Mouse (Mus musculus) MEL (cell line): ENCODE measurements around the gene Arhgap23. TPM values are rescaled to one million over a fixed set of nuclear protein-coding genes. Genes with fewer than 3 reads are reported as not detected.

Source experiments
- DNase-seq: peaks from one replicate; pipeline ENCODE4 v3.0.0; 2011; ENCODE audit warnings: low read depth, low spot score
- H3K27ac ChIP-seq: 2 replicates; pipeline ENCODE4 v1.5.1; 2012; ENCODE audit warnings: low read depth, mild to moderate bottlenecking, control low read depth, low read length, moderate library complexity; ENCODE audit not compliant: control insufficient read depth
- H3K27me3 ChIP-seq, 2 experiments: fragments of 150-350 bp in 1 of 2; sonication (generic) in 1 of 2; 2 replicates each; pipeline ENCODE4 v1.6.1; 2012; ENCODE audit warnings: low read length in 2 of 2, mild to moderate bottlenecking in 2 of 2, improper control_type of control experiment in 1 of 2, moderate library complexity in 1 of 2; ENCODE audit not compliant: insufficient read depth in 2 of 2, control insufficient read depth in 1 of 2
- H3K36me3 ChIP-seq, 2 experiments: 2 replicates each; pipeline ENCODE4 v1.6.1; 2012 to 2014; ENCODE audit warnings: low read length in 2 of 2, improper control_type of control experiment in 1 of 2, inconsistent platforms in 1 of 2, mild to moderate bottlenecking in 1 of 2; ENCODE audit not compliant: insufficient read depth in 2 of 2, control insufficient read depth in 1 of 2
- H3K4me1 ChIP-seq, 2 experiments: fragments of 150-350 bp in 1 of 2; sonication (generic) in 1 of 2; 2 replicates each; pipeline ENCODE4 v1.6.1; 2012; ENCODE audit warnings: low read length in 2 of 2, improper control_type of control experiment in 1 of 2, mild to moderate bottlenecking in 1 of 2; ENCODE audit not compliant: insufficient read depth in 2 of 2, control insufficient read depth in 1 of 2
- H3K4me3 ChIP-seq, 2 experiments: fragments of 150-350 bp in 1 of 2; sonication (generic) in 1 of 2; 2 replicates each; pipeline ENCODE4 v1.5.1; 2012; ENCODE audit warnings: low read depth in 2 of 2, low read length in 2 of 2, mild to moderate bottlenecking in 2 of 2, moderate library complexity in 2 of 2, control low read depth in 1 of 2, improper control_type of control experiment in 1 of 2; ENCODE audit not compliant: control insufficient read depth in 1 of 2, insufficient read depth in 1 of 2
- H3K79me2 ChIP-seq: 2 replicates; pipeline ENCODE4 v1.6.1; 2012; ENCODE audit warnings: mild to moderate bottlenecking, low read length, moderate library complexity; ENCODE audit not compliant: control insufficient read depth, poor library complexity, insufficient read depth
- H3K9ac ChIP-seq: 2 replicates; pipeline ENCODE4 v1.6.1; 2012; ENCODE audit warnings: low read depth, mild to moderate bottlenecking, control low read depth, low read length, moderate library complexity; ENCODE audit not compliant: control insufficient read depth, poor library complexity, severe bottlenecking
- H3K9me3 ChIP-seq: fragments of 150-350 bp; sonication (generic); replicated peaks from 2 replicates; pipeline ENCODE4 v1.6.1; 2012; ENCODE audit warnings: mild to moderate bottlenecking, low read length, improper control_type of control experiment, moderate library complexity; ENCODE audit not compliant: insufficient read depth
- BHLHE40 ChIP-seq: IDR thresholded peaks from 2 replicates; pipeline ENCODE4 v1.6.1; 2012; ENCODE audit warnings: low read depth, mild to moderate bottlenecking, inconsistent platforms, low read length, improper control_type of control experiment, borderline replicate concordance
- CHD1 ChIP-seq: IDR thresholded peaks from 2 replicates; pipeline ENCODE4 v1.6.1; 2012; ENCODE audit warnings: low read depth, mild to moderate bottlenecking, inconsistent platforms, low read length, improper control_type of control experiment
- CHD2 ChIP-seq: IDR thresholded peaks from 2 replicates; pipeline ENCODE4 v1.6.1; 2011; ENCODE audit warnings: low read length, improper control_type of control experiment
- CTCF ChIP-seq, 3 experiments: IDR thresholded peaks in 2 of 3; conservative IDR thresholded peaks in 1 of 3; 2 replicates each; pipeline ENCODE4 v1.5.1; 2011 to 2012; ENCODE audit warnings: low read length in 3 of 3, low read depth in 2 of 3, mild to moderate bottlenecking in 2 of 3, improper control_type of control experiment in 1 of 3, inconsistent platforms in 1 of 3, mixed read lengths in 1 of 3, moderate library complexity in 1 of 3; ENCODE audit not compliant: control insufficient read depth in 1 of 3, insufficient read depth in 1 of 3, poor library complexity in 1 of 3, severe bottlenecking in 1 of 3
- E2F4 ChIP-seq: IDR thresholded peaks from 2 replicates; pipeline ENCODE4 v1.6.1; 2011; ENCODE audit warnings: low read depth, low read length, improper control_type of control experiment, borderline replicate concordance
- ELF1 ChIP-seq: IDR thresholded peaks from 2 replicates; pipeline ENCODE4 v1.6.1; 2014; ENCODE audit warnings: low read depth, mild to moderate bottlenecking, inconsistent platforms, low read length, improper control_type of control experiment, moderate library complexity
- EP300 ChIP-seq, 2 experiments: IDR thresholded peaks; 2 replicates each; pipeline ENCODE4 v1.6.1; 2011; ENCODE audit warnings: improper control_type of control experiment in 2 of 2, low read length in 2 of 2, low read depth in 1 of 2, mild to moderate bottlenecking in 1 of 2
- ETS1 ChIP-seq: IDR thresholded peaks from 2 replicates; pipeline ENCODE4 v1.6.1; 2012; ENCODE audit warnings: low read depth, mild to moderate bottlenecking, inconsistent platforms, low read length, improper control_type of control experiment, moderate library complexity
- GATA1 ChIP-seq: IDR thresholded peaks from 2 replicates; pipeline ENCODE4 v1.6.1; 2011; ENCODE audit warnings: low read depth, low read length, improper control_type of control experiment
- HCFC1 ChIP-seq: IDR thresholded peaks from 2 replicates; pipeline ENCODE4 v1.6.1; 2012; ENCODE audit warnings: low read depth, mild to moderate bottlenecking, inconsistent platforms, low read length, improper control_type of control experiment, moderate library complexity
- KAT2A ChIP-seq: conservative IDR thresholded peaks from 2 replicates; pipeline ENCODE4 v1.6.1; 2012; ENCODE audit warnings: low read depth, low read length, improper control_type of control experiment, inconsistent platforms
- MAFK ChIP-seq: IDR thresholded peaks from 2 replicates; pipeline ENCODE4 v1.6.1; 2011; ENCODE audit warnings: low read depth, mild to moderate bottlenecking, low read length, improper control_type of control experiment, borderline replicate concordance
- MAZ ChIP-seq: IDR thresholded peaks from 2 replicates; pipeline ENCODE4 v1.6.1; 2012; ENCODE audit warnings: low read depth, mild to moderate bottlenecking, inconsistent platforms, low read length, improper control_type of control experiment
- MEF2A ChIP-seq: IDR thresholded peaks from 2 replicates; pipeline ENCODE4 v1.6.1; 2014; ENCODE audit warnings: low read depth, mild to moderate bottlenecking, inconsistent platforms, low read length, improper control_type of control experiment; ENCODE audit not compliant: poor library complexity, insufficient replicate concordance, severe bottlenecking; ENCODE audit errors: extremely low read depth
- MXI1 ChIP-seq: IDR thresholded peaks from 2 replicates; pipeline ENCODE4 v1.6.1; 2011; ENCODE audit warnings: mild to moderate bottlenecking, low read depth, low read length, improper control_type of control experiment
- MYC ChIP-seq: IDR thresholded peaks from 2 replicates; pipeline ENCODE4 v1.6.1; 2011; ENCODE audit warnings: low read depth, mild to moderate bottlenecking, low read length, improper control_type of control experiment, moderate library complexity
- NELFE ChIP-seq: IDR thresholded peaks from 2 replicates; pipeline ENCODE4 v1.6.1; 2011; ENCODE audit warnings: low read depth, low read length, improper control_type of control experiment
- NRF1 ChIP-seq: IDR thresholded peaks from 2 replicates; pipeline ENCODE4 v1.6.1; 2014; ENCODE audit warnings: low read depth, mild to moderate bottlenecking, inconsistent platforms, low read length, improper control_type of control experiment, moderate library complexity; ENCODE audit not compliant: poor library complexity, insufficient read depth, severe bottlenecking
- POLR2A ChIP-seq, 2 experiments: IDR thresholded peaks; 2 replicates each; pipeline ENCODE4 v1.6.1; 2011 to 2012; ENCODE audit warnings: low read length in 2 of 2, mild to moderate bottlenecking in 2 of 2, control low read depth in 1 of 2, improper control_type of control experiment in 1 of 2, low read depth in 1 of 2, moderate library complexity in 1 of 2; ENCODE audit not compliant: control insufficient read depth in 1 of 2, insufficient read depth in 1 of 2, poor library complexity in 1 of 2
- POLR2AphosphoS2 ChIP-seq: IDR thresholded peaks from 2 replicates; pipeline ENCODE4 v1.6.1; 2011; ENCODE audit warnings: low read length, improper control_type of control experiment
- RAD21 ChIP-seq: IDR thresholded peaks from 2 replicates; pipeline ENCODE4 v1.6.1; 2011; ENCODE audit warnings: mild to moderate bottlenecking, low read depth, low read length, improper control_type of control experiment
- RCOR1 ChIP-seq: IDR thresholded peaks from 2 replicates; pipeline ENCODE4 v1.6.1; 2012; ENCODE audit warnings: low read depth, mild to moderate bottlenecking, inconsistent platforms, low read length, improper control_type of control experiment
- SMC3 ChIP-seq: IDR thresholded peaks from 2 replicates; pipeline ENCODE4 v1.6.1; 2011; ENCODE audit warnings: low read depth, low read length, improper control_type of control experiment
- TCF12 ChIP-seq: IDR thresholded peaks from 2 replicates; pipeline ENCODE4 v1.6.1; 2014; ENCODE audit warnings: low read depth, mild to moderate bottlenecking, inconsistent platforms, low read length, improper control_type of control experiment, moderate library complexity
- UBTF ChIP-seq: IDR thresholded peaks from 2 replicates; pipeline ENCODE4 v1.6.1; 2012; ENCODE audit warnings: low read depth, mild to moderate bottlenecking, inconsistent platforms, low read length, improper control_type of control experiment, moderate library complexity, borderline replicate concordance; ENCODE audit not compliant: insufficient read depth
- USF2 ChIP-seq, 2 experiments: IDR thresholded peaks; 2 replicates each; pipeline ENCODE4 v1.6.1; 2011 to 2012; ENCODE audit warnings: improper control_type of control experiment in 2 of 2, low read length in 2 of 2, borderline replicate concordance in 1 of 2, inconsistent platforms in 1 of 2, low read depth in 1 of 2, mild to moderate bottlenecking in 1 of 2; ENCODE audit not compliant: insufficient read depth in 1 of 2
- ZC3H11A ChIP-seq: IDR thresholded peaks from 2 replicates; pipeline ENCODE4 v1.6.1; 2012; ENCODE audit warnings: low read depth, mild to moderate bottlenecking, inconsistent platforms, low read length, improper control_type of control experiment
- ZKSCAN1 ChIP-seq: IDR thresholded peaks from 2 replicates; pipeline ENCODE4 v1.6.1; 2012; ENCODE audit warnings: low read depth, mild to moderate bottlenecking, inconsistent platforms, low read length, improper control_type of control experiment, moderate library complexity
- ZMIZ1 ChIP-seq: IDR thresholded peaks from 2 replicates; pipeline ENCODE4 v1.6.1; 2012; ENCODE audit warnings: low read depth, mild to moderate bottlenecking, inconsistent platforms, low read length, improper control_type of control experiment, moderate library complexity
- ZNF384 ChIP-seq: IDR thresholded peaks from 2 replicates; pipeline ENCODE4 v1.6.1; 2012; ENCODE audit warnings: low read depth, mild to moderate bottlenecking, inconsistent platforms, low read length, improper control_type of control experiment
- polyA plus RNA-seq, 2 experiments: library from polyadenylated mRNA; stranded (reverse) in 1 of 2; unstranded in 1 of 2; fragments of >175 nt in 1 of 2; fragments of >200 nt in 1 of 2; gene quantifications; 2 replicates each; pipeline versions ENCODE4 v1.2.1 to v1.2.4; 2012; ENCODE audit warnings: low replicate concordance in 2 of 2, low read depth in 1 of 2; ENCODE audit not compliant: insufficient read length in 2 of 2, insufficient read depth in 1 of 2, missing spikeins in 1 of 2
- total RNA-seq: library from RNA; depleted of rRNA; stranded (reverse); fragments of 300-350 nt; gene quantifications from 2 replicates; pipeline ENCODE4 v1.2.3, GENCODE M21; 2012

Gene Arhgap23
- total and polyA plus RNA-seq, 3 experiments = 1.7 to 7.5 TPM; not detected in 1

DNA sequence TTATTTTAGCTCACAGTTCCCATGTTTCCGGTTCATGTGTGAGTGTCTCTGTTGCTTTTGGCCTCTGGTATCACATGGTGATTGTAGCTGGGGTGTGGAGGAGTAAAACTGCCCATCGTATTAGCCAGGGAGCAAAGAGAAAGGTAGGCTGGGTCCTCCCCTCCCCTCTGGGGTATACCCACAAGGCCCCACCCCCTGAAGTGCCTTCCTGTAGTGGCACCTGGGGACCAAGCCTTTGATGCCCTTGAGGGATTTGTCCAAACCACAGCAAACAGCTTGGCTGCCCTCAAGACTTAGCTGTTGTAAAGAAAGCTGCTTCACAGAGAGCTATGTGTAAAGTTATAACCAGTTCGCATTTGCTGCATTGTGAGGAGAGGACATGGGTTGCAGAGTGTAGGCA is 72.3 kb downstream of the Arhgap23 start:
- DNase-seq = no peak
- no peak overlapping the region for H3K4me3 ChIP-seq
- TF ChIP-seq KAT2A (no peak), E2F4 (no peak), CHD2 (no peak), MXI1 (no peak), POLR2AphosphoS2 (no peak), MAFK (no peak), ZC3H11A (no peak), ELF1 (no peak), ZMIZ1 (no peak), SMC3 (no peak), RCOR1 (no peak), ZKSCAN1 (no peak)
- H3K79me2 ChIP-seq = no peaks in the 10 kb centered on the region
- no peaks in the 10 kb centered on the region for H3K4me1 ChIP-seq
- H3K27me3 ChIP-seq = no peaks in the 10 kb centered on the region
- H3K27ac ChIP-seq = no peak overlapping the region
- H3K9me3 ChIP-seq = no peaks in the 10 kb centered on the region
- no peaks in the 10 kb centered on the region for H3K36me3 ChIP-seq
- no peak overlapping the region for H3K9ac ChIP-seq

DNA sequence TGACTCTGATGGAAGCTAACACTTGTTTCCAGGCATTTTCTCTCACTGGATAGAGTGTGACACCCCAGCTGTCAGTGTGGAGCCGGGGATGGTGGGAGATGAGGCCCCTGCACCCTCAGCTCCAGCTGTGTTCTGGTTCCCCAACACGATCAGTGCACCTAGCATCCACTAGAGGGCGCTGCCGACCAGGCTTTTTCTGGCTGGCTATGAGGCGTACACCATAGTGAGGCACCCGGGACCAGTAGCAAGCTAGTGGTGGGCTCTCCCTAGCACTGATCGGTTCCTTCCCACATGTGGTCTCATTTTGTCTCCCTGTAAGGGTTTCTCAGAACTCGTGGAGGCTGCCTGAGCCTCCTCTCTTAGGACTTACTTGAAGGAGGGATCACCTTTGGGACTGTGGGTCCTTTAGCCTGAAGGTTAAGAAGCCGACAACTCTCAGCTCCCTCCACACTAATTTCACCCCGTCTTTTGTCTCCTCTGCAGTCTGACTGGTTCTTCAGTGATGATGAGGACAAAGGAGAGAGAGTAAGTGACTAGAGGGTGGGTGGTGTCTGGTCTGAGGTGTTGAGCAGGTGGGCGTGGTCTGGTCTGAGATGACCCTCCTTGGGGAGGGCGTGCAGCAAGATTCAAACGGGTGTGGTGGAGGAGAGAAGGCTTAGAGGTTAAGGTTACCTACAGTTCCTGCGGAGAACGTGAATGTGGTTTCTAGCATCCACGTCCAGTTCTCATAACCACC is 74.4 kb downstream of the Arhgap23 start:
- Histone ChIP-seq H3K27ac (no peak overlapping the region), H3K4me3 (no peak overlapping the region), H3K27me3 (no peaks in the 10 kb centered on the region), H3K9ac (no peak overlapping the region), H3K9me3 (no peaks in the 10 kb centered on the region), H3K4me1 (no peaks in the 10 kb centered on the region), H3K36me3 (no peaks in the 10 kb centered on the region), H3K79me2 (no peaks in the 10 kb centered on the region)
- peak; percentile 85 for DNase-seq
- no peak for TF ChIP-seq ZKSCAN1
- TF ChIP-seq E2F4 = no peak
- TF ChIP-seq ELF1 = no peak
- TF ChIP-seq NRF1 = no peak
- TF ChIP-seq CHD1 = no peak
- no peak for TF ChIP-seq MAZ
- no peak for TF ChIP-seq POLR2A (IDR thresholded peaks at IDR 0.05; ENCODE audit: control insufficient read depth in 1 of 2, insufficient read depth in 1 of 2, low read depth in 1 of 2, low read length in 2 of 2, poor library complexity in 1 of 2)
- TF ChIP-seq MEF2A = no peak
- no peak for TF ChIP-seq HCFC1
- no peak for TF ChIP-seq RCOR1
- no peak for TF ChIP-seq UBTF
- TF ChIP-seq CTCF (IDR thresholded peaks at IDR 0.05 in 2 of 3, conservative IDR thresholded peaks at IDR 0.05 in 1 of 3; ENCODE audit: control insufficient read depth in 1 of 3, insufficient read depth in 1 of 3, low read depth in 2 of 3, low read length in 3 of 3, poor library complexity in 1 of 3, severe bottlenecking in 1 of 3) = peak; percentile 96 to 100 (median 99)
- no peak for TF ChIP-seq ZMIZ1
- no peak for TF ChIP-seq USF2 (IDR thresholded peaks at IDR 0.05; ENCODE audit: borderline replicate concordance in 1 of 2, insufficient read depth in 1 of 2, low read depth in 1 of 2, low read length in 2 of 2)
- TF ChIP-seq TCF12 = no peak
- no peak for TF ChIP-seq GATA1
- TF ChIP-seq EP300 (IDR thresholded peaks at IDR 0.05; ENCODE audit: low read depth in 1 of 2, low read length in 2 of 2) = no peak
- TF ChIP-seq NELFE = no peak
- TF ChIP-seq MYC = no peak
- TF ChIP-seq RAD21 = peak; percentile 99
- TF ChIP-seq ZNF384 = no peak
- TF ChIP-seq ETS1 = no peak
- no peak for TF ChIP-seq CHD2
- peak; percentile 51 for TF ChIP-seq BHLHE40
